Mouse (Mus musculus) intestine, embryonic 16.5 days (tissue): ENCODE data around the gene Cradd. TPM values are rescaled to one million over a fixed set of nuclear protein-coding genes. Genes with fewer than 3 reads are reported as not detected.

ENCODE experiments used
- ATAC-seq: fragments of 200-750 bp; cut with Nextera tagmentation; 2 replicates; pipeline ENCODE4 v1.8.0; 2017; ENCODE audit warnings: moderate TSS enrichment, moderate library complexity
- H3K27ac ChIP-seq: fragments of 300-500 bp; sonication (generic); 2 replicates; pipeline ENCODE4 v1.5.1; 2014; ENCODE audit warnings: mild to moderate bottlenecking, low read length
- H3K27me3 ChIP-seq: fragments of 300-500 bp; sonication (generic); replicated peaks from 2 replicates; pipeline ENCODE4 v1.6.1; 2014; ENCODE audit warnings: low read length, control low read depth, mixed read lengths; ENCODE audit not compliant: control insufficient read depth, insufficient read depth
- H3K36me3 ChIP-seq: fragments of 300-500 bp; sonication (generic); 2 replicates; pipeline ENCODE4 v1.6.1; 2014; ENCODE audit warnings: low read length, control low read depth; ENCODE audit not compliant: control insufficient read depth, insufficient read depth
- H3K4me1 ChIP-seq: fragments of 300-500 bp; sonication (generic); 2 replicates; pipeline ENCODE4 v1.6.1; 2014; ENCODE audit warnings: low read length, control low read depth, mixed read lengths; ENCODE audit not compliant: control insufficient read depth, insufficient read depth
- H3K4me2 ChIP-seq: fragments of 300-500 bp; sonication (generic); 2 replicates; pipeline ENCODE4 v1.6.1; 2014; ENCODE audit warnings: low read depth, low read length, control low read depth
- H3K4me3 ChIP-seq: fragments of 300-500 bp; sonication (generic); 2 replicates; pipeline ENCODE4 v1.5.1; 2014; ENCODE audit warnings: mild to moderate bottlenecking, low read length
- H3K9ac ChIP-seq: fragments of 300-500 bp; sonication (generic); 2 replicates; pipeline ENCODE4 v1.6.1; 2014; ENCODE audit warnings: low read depth, low read length
- H3K9me3 ChIP-seq: fragments of 300-500 bp; sonication (generic); 2 replicates; pipeline ENCODE4 v1.6.1; 2016; ENCODE audit warnings: low read length, control low read depth; ENCODE audit not compliant: control insufficient read depth
- WGBS: fragments of 180-500 bp; shearing (Covaris S2); extraction: QIAGEN DNeasy Blood & Tissue Kit; methylation state at CpG from one replicate; pipeline ENCODE4 v1.1.7; 2014; 5-methylcytosine and 5-hydroxymethylcytosine counted together
- polyA plus RNA-seq: library from polyadenylated mRNA; unstranded; fragments of >200 nt; fragmentation: Nextera tagmentation; extraction: Ambion mirVana; gene quantifications from 2 replicates; pipeline ENCODE4 v1.2.1, GENCODE M21; 2015

Cradd gene
- polyA plus RNA-seq, 1 experiment from 2014 or later: 11.8 TPM

DNA sequence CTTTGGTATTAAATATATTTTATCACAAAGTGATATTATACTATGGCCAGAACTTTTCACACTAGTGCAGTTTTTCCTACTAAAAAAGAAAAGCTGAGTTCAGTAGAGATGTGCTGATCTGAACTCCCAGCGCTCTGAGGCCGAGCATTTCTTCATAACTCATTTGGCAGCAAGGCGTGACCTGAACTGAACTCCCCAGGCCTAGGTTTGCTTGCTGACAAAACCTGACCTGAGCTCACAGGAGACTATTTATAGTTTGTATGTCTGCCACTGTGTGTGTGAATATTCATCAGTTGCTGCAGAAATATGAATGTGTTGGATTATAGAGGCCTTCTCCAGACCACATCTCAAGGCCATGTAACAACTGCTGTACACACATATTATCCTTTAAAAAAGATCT is 63.5 kb downstream of the Cradd start:
- H3K4me2 ChIP-seq: no peak overlapping the region
- no peak overlapping the region for H3K4me3 ChIP-seq
- H3K4me1 ChIP-seq: peaks cover 11% of the 10 kb centered on the region
- no peaks in the 10 kb centered on the region for H3K27me3 ChIP-seq
- no peak overlapping the region for H3K9ac ChIP-seq
- H3K9me3 ChIP-seq: no peaks in the 10 kb centered on the region
- H3K36me3 ChIP-seq: no peaks in the 10 kb centered on the region
- H3K27ac ChIP-seq: no peak overlapping the region
- ATAC-seq: no peak
- 93% methylated on average over 3 of the region's 3 CpGs for WGBS

- no peak overlapping the region for H3K4me2 ChIP-seq
- no peak overlapping the region for H3K4me3 ChIP-seq
- ATAC-seq: no peak
- peaks cover 9% of the 10 kb centered on the region for H3K4me1 ChIP-seq
- H3K9ac ChIP-seq: no peak overlapping the region
- no peaks in the 10 kb centered on the region for H3K36me3 ChIP-seq
- no peak overlapping the region for H3K27ac ChIP-seq
- H3K27me3 ChIP-seq: no peaks in the 10 kb centered on the region
- no peaks in the 10 kb centered on the region for H3K9me3 ChIP-seq
- 74% methylated on average over 10 of the region's 10 CpGs for WGBS
Measured at GRCm38 (mm10) chr10:95258471-95259155, 65.3 kb downstream of the Cradd start.

DNA sequence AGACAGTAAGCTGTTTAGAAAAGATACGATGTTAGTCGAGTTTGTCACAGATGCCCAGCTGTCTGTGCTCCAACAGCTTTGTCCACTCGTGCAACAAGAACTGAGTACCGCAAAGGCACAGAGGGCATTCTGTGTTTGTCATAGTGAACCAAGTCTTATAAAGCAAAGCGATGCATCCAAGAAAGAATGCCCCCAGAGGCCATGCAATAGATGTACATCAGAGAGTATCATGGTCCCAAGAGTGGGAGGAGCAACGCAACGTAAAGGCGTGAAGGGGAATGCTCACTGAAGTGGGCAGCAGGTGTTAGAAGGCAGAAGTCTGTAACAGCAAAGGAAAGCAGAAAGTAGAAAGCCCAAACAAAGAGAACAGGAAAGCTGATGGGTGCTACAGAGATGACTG is 66.0 kb downstream of the Cradd start:
- Histone ChIP-seq H3K4me3 (no peak overlapping the region), H3K9ac (no peak overlapping the region), H3K4me1 (peaks cover 9% of the 10 kb centered on the region), H3K36me3 (no peaks in the 10 kb centered on the region), H3K4me2 (no peak overlapping the region), H3K27me3 (no peaks in the 10 kb centered on the region), H3K9me3 (no peaks in the 10 kb centered on the region), H3K27ac (no peak overlapping the region)
- no peak for ATAC-seq
- WGBS: 72% methylated on average over 8 of the region's 8 CpGs

GRCm38 (mm10) chr10:95256095-95256494 is 67.8 kb downstream of the Cradd start:
- H3K27me3 ChIP-seq: no peaks in the 10 kb centered on the region
- no peaks in the 10 kb centered on the region for H3K9me3 ChIP-seq
- no peaks in the 10 kb centered on the region for H3K36me3 ChIP-seq
- no peak overlapping the region for H3K4me3 ChIP-seq
- ATAC-seq: no peak
- peaks cover 3% of the 10 kb centered on the region; the same call in 1 of the 2 replicates for H3K4me1 ChIP-seq
- no peak overlapping the region for H3K4me2 ChIP-seq
- H3K27ac ChIP-seq: no peak overlapping the region
- 62% methylated on average over 7 of the region's 7 CpGs for WGBS
- no peak overlapping the region for H3K9ac ChIP-seq

DNA sequence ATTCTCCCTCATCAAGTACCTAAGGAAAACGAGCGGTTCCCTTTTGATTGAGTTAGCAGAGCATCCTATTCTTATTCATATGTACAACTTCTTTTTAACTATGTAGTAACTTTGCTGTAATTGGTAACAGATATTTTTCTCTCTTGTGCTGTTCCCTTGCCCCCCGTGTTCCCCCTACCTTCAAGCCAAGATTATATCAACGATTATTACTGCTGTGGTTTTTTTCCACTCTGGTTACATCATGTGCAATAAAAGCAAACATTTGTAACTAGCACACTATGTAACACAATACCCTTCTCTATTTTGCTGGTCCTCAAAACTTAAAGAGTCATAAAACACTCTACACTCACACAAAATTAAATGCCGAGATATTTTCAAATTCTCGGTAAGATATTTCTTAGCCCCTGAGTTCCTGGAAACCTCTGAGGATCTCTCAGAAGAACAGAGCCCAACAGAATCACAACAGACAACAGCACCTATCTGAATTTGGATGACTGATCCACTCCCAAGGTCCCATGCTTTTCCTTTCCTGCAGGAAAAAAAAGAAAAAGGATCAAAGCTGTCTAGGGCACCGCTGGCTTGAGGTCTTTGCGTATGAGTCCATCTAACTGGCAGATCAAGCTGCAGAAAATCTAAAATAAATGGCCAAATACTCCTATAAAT is 68.8 kb downstream of the Cradd start:
- WGBS: 71% methylated on average over 8 of the region's 8 CpGs
- Histone ChIP-seq H3K9ac (no peak overlapping the region), H3K9me3 (no peaks in the 10 kb centered on the region), H3K4me3 (no peak overlapping the region), H3K4me2 (no peak overlapping the region), H3K4me1 (peaks cover 3% of the 10 kb centered on the region; the same call in 1 of the 2 replicates), H3K36me3 (no peaks in the 10 kb centered on the region), H3K27ac (no peak overlapping the region), H3K27me3 (no peaks in the 10 kb centered on the region)
- no peak for ATAC-seq

- no peak overlapping the region for H3K4me2 ChIP-seq
- H3K9ac ChIP-seq: no peak overlapping the region
- H3K4me3 ChIP-seq: no peak overlapping the region
- no peaks in the 10 kb centered on the region for H3K9me3 ChIP-seq
- no peak overlapping the region for H3K27ac ChIP-seq
- ATAC-seq: no peak
- H3K27me3 ChIP-seq: no peaks in the 10 kb centered on the region
- 38% methylated on average over 13 of the region's 13 CpGs for WGBS
- H3K4me1 ChIP-seq: peaks cover 3% of the 10 kb centered on the region; the same call in 1 of the 2 replicates
- H3K36me3 ChIP-seq: no peaks in the 10 kb centered on the region
Measured at GRCm38 (mm10) chr10:95254453-95255001, 69.4 kb downstream of the Cradd start.

DNA sequence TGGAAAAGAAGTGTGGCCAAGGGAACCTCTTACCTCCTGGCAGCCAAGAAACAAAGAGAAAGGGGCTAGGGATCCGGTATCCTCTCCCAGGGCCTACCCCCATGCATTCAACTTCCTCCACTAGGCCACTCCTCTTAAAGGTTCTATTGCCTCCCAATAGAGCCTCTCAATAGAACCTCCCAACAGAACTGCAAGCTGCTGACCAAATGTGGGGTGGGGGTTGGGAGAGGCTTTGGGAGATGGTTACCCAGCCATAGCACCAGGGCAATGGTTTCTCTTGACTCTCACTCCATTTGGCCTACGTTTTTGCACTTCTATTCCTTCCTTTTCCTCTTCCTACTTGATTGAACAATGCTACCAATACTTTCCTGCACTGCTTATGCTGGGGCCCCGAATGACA is 69.9 kb downstream of the Cradd start:
- no peak overlapping the region for H3K27ac ChIP-seq
- ATAC-seq: no peak

DNA sequence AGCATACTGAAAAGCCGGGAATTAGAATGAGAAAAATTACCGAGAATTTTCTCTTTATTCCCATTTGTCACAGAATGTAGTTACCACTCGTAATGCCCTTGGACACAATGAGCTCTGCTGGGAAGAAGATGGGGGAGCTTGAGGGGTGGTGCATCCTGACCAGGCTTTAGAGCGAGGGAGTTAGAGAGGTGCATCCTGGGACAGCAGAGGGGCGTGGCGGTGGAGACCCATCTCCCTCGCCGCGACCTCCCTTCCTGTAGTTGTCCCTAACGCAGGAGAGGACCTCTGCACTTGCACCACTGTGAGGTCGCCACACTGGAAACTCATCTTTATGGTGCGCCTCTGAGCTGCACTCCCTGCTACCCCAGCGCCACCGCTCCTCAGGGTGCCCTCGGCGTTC is 72.3 kb downstream of the Cradd start:
- no peak for ATAC-seq
- H3K4me1 ChIP-seq: peaks cover 10% of the 10 kb centered on the region; the same call in 1 of the 2 replicates

More for the DNA sequence above, 69.9 kb downstream of the Cradd start:
- Histone ChIP-seq H3K9ac (no peak overlapping the region), H3K4me2 (no peak overlapping the region), H3K4me3 (no peak overlapping the region), H3K9me3 (no peaks in the 10 kb centered on the region), H3K4me1 (peaks cover 3% of the 10 kb centered on the region; the same call in 1 of the 2 replicates), H3K36me3 (no peaks in the 10 kb centered on the region), H3K27me3 (no peaks in the 10 kb centered on the region)
- 58% methylated on average over 3 of the region's 3 CpGs for WGBS

DNA sequence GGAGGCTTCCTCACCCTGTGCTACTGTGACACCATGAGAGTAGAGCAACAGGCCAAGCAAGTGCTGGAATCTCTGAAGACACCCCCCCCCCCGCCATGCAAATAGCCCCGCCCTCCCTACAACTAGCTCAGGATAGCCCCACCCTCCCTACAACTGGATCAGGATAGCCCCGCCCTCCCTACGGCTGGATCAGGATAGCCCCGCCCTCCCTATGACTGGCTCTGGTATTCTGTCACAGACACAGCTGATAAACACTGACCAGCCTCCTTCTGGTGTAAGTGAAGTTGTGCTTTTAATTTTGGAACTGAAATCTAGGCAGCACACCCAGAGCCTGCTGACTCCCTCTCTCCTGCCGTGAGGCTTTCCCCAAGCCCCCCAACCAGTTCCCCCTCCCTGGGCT is 75.6 kb downstream of the Cradd start:
- H3K27ac ChIP-seq: no peak overlapping the region
- H3K9ac ChIP-seq: no peak overlapping the region
- no peaks in the 10 kb centered on the region for H3K9me3 ChIP-seq
- no peak overlapping the region for H3K4me2 ChIP-seq
- no peaks in the 10 kb centered on the region for H3K36me3 ChIP-seq
- peak; percentile 31; the same call in 1 of the 2 replicates for ATAC-seq
- H3K4me3 ChIP-seq: no peak overlapping the region
- peaks cover 7% of the 10 kb centered on the region; the same call in 1 of the 2 replicates for H3K4me1 ChIP-seq
- no peaks in the 10 kb centered on the region for H3K27me3 ChIP-seq
- 42% methylated on average over 6 of the region's 6 CpGs for WGBS

More for the DNA sequence above, 72.3 kb downstream of the Cradd start:
- 78% methylated on average over 16 of the region's 16 CpGs for WGBS
- Histone ChIP-seq H3K27me3 (no peaks in the 10 kb centered on the region), H3K4me2 (no peak overlapping the region), H3K27ac (no peak overlapping the region), H3K9ac (no peak overlapping the region), H3K4me3 (no peak overlapping the region), H3K36me3 (no peaks in the 10 kb centered on the region), H3K9me3 (no peaks in the 10 kb centered on the region)
